Mouse (Mus musculus) liver, postnatal 0 days (tissue): ENCODE data around the gene Cd55b. TPM values are rescaled to one million over a fixed set of nuclear protein-coding genes. Genes with fewer than 3 reads are reported as not detected.

Source experiments
- ATAC-seq: fragments of 200-750 bp; cut with Nextera tagmentation; 2 replicates; pipeline ENCODE4 v1.8.0; 2017; ENCODE audit warnings: mild to moderate bottlenecking, moderate library complexity
- DNase-seq: peaks from one replicate; pipeline ENCODE4 v3.0.0-alpha.2; 2016
- H3K27ac ChIP-seq: fragments of 300-500 bp; sonication (generic); 2 replicates; pipeline ENCODE4 v1.5.1; 2014; ENCODE audit warnings: antibody characterized with exemption, moderate library complexity, mild to moderate bottlenecking, low read depth
- H3K27me3 ChIP-seq: fragments of 300-500 bp; sonication (generic); 2 replicates; pipeline ENCODE4 v1.6.1; 2014; ENCODE audit warnings: low read length, control low read depth, mixed read lengths; ENCODE audit not compliant: insufficient read depth
- H3K36me3 ChIP-seq: fragments of 300-500 bp; sonication (generic); replicated peaks from 2 replicates; pipeline ENCODE4 v1.6.1; 2014; ENCODE audit warnings: mild to moderate bottlenecking, control low read depth, low read length, moderate library complexity, mixed read lengths; ENCODE audit not compliant: insufficient read depth
- H3K4me1 ChIP-seq: fragments of 300-500 bp; sonication (generic); 2 replicates; pipeline ENCODE4 v1.6.1; 2014; ENCODE audit warnings: antibody characterized with exemption, mild to moderate bottlenecking, control low read depth; ENCODE audit not compliant: insufficient read depth
- H3K4me2 ChIP-seq: fragments of 300-500 bp; sonication (generic); 2 replicates; pipeline ENCODE4 v1.6.1; 2014; ENCODE audit warnings: low read depth, mild to moderate bottlenecking, low read length, moderate library complexity, mixed read lengths
- H3K4me3 ChIP-seq: fragments of 300-500 bp; sonication (generic); 2 replicates; pipeline ENCODE4 v1.5.1; 2014; ENCODE audit warnings: low read depth, low read length
- H3K9ac ChIP-seq: fragments of 300-500 bp; sonication (generic); replicated peaks from 2 replicates; pipeline ENCODE4 v1.6.1; 2014; ENCODE audit warnings: mild to moderate bottlenecking, moderate library complexity
- H3K9me3 ChIP-seq: fragments of 300-500 bp; sonication (generic); 2 replicates; pipeline ENCODE4 v1.6.1; 2016; ENCODE audit warnings: mild to moderate bottlenecking, control low read depth, low read length, mixed read lengths
- CTCF ChIP-seq: sonication (generic); IDR thresholded peaks from 2 replicates; pipeline ENCODE4 v1.5.1; 2016; ENCODE audit warnings: antibody characterized with exemption, low read depth
- EP300 ChIP-seq: IDR thresholded peaks from 2 replicates; pipeline ENCODE4 v1.6.1; 2016; ENCODE audit warnings: antibody characterized with exemption, low read depth, mild to moderate bottlenecking
- WGBS: fragments of 180-500 bp; shearing (Covaris S2); extraction: QIAGEN DNeasy Blood & Tissue Kit; methylation state at CpG from one replicate; pipeline ENCODE4 v1.1.7; 2014; ENCODE audit not compliant: insufficient replicate concordance; 5-methylcytosine and 5-hydroxymethylcytosine counted together
- polyA plus RNA-seq: library from polyadenylated mRNA; unstranded; fragments of >200 nt; fragmentation: Nextera tagmentation; extraction: Ambion mirVana; gene quantifications from 2 replicates; pipeline ENCODE4 v1.2.1, GENCODE M21; 2015

Gene Cd55b
- polyA plus RNA-seq, result not detected in 2 replicates

DNA sequence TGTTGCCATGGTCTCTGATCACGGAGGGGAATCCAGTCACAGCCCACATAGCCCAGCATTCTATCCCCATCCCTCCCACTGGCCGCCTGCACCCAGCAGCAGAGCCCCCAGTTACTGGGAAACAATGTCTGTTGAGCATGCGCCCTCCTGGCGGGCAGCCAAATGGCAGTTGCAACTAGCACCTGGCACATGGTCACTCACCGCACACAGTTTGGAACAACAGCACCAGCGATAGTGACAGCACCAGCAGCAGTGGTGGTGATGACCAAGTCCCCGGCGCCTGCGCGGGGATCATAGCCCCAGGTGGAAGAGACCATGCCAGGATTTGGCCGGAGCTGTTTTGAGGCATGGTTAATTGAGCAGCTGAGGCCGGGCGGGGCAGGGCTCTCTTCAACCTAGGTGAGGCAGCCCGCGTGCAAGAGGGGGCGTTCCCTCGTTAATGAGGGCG, at the start of gene Cd55b:
Gene Cd55b (minus strand): TSS at position 346 of the 448 bp plus-strand sequence.
- H3K4me3 ChIP-seq, result no peak within 1 kb of the TSS
- WGBS, result 74% methylated on average over 18 of the region's 18 CpGs
- no peak within 1 kb of the TSS for H3K27ac ChIP-seq
- peak; percentile 23 for DNase-seq
- no peaks in the 10 kb centered on the region for H3K4me1 ChIP-seq
- TF ChIP-seq CTCF (no peak), EP300 (no peak)
- no peaks in the 10 kb centered on the region for H3K9me3 ChIP-seq
- no peak within 1 kb of the TSS for H3K4me2 ChIP-seq
- ATAC-seq, result no peak
- no peaks in the 10 kb centered on the region for H3K36me3 ChIP-seq
- H3K27me3 ChIP-seq, result no peaks in the 10 kb centered on the region
- H3K9ac ChIP-seq, result no peak within 1 kb of the TSS

DNA sequence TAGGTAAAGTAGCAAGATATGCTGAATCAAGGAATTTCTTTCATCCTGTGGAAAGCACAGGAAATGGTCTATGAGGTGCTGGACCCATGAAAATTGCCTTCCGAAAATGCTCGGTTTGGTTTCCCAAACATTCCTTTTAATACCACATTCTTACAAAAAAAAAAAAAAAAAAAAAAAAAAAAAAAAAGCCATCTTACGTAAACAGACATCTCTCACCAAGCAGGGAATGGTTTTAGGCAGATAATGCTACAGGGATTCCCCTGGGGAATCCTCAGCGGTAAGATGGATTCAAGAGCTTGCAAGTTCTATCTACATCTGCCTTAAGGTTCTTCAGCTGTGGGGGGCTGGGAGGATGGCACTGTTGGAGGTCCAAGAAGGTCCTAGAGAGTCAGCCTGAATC, 47.3 kb upstream of the Cd55b start:
- no peak for TF ChIP-seq CTCF
- no peak for TF ChIP-seq EP300
- no peak overlapping the region for H3K4me3 ChIP-seq
- ATAC-seq (no peak), DNase-seq (no peak)
- H3K4me1 ChIP-seq, result 0 out of 2 replicates have a peak, but pooled peaks cover 3% of the 10 kb centered on the region
- 85% methylated on average over 4 of the region's 4 CpGs for WGBS
- no peaks in the 10 kb centered on the region for H3K9me3 ChIP-seq
- H3K4me2 ChIP-seq, result no peak overlapping the region
- no peaks in the 10 kb centered on the region for H3K36me3 ChIP-seq
- no peak overlapping the region for H3K9ac ChIP-seq
- H3K27ac ChIP-seq, result no peak overlapping the region
- H3K27me3 ChIP-seq, result no peaks in the 10 kb centered on the region

DNA sequence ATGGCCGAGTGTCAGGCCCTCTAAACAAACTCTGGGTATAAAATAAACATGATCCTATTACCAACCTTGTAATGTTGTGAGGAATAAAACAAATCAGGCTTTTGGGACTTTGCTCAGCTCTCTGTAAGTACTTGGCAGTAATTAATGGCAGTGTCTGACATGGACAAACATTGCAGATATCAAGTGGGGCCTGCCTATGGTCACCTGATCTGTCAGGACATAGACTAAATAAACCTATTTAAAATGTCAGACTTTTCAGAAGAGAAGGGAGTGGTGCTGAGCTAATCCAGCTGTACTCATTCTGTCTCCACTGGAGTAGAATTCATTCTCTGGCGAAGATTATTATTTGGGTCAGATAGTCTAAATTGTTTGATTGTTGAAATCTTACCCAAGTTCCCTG, 44.6 kb upstream of the Cd55b start:
- H3K4me3 ChIP-seq, result no peak overlapping the region
- no peak overlapping the region for H3K27ac ChIP-seq
- ATAC-seq (no peak), DNase-seq (no peak)
- H3K4me2 ChIP-seq, result no peak overlapping the region
- H3K4me1 ChIP-seq, result peaks cover 6% of the 10 kb centered on the region
- no peak overlapping the region for H3K9ac ChIP-seq
- WGBS, result 62% methylated on average over 2 of the region's 2 CpGs
- H3K9me3 ChIP-seq, result no peaks in the 10 kb centered on the region
- H3K27me3 ChIP-seq, result no peaks in the 10 kb centered on the region
- no peak for TF ChIP-seq EP300
- no peak for TF ChIP-seq CTCF
- no peaks in the 10 kb centered on the region for H3K36me3 ChIP-seq

DNA sequence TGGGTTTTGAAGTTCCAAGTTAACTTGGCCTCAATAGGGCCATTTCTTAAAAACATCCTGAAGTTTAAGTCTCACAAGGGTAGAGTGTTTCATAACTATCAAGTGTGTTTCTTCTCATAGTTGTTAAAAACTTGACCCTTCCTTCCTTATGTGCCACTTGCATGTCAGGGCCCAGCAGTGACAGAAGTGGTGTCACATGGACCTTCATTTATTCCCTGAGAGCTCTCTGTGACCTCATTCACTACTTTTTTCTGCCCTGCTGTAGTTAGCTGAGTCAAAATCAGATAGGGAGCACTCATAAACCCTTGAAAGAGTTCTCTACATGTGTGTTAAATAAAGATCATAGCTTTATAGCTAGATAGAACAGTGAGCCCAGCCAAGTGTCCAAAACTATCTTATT, 41.4 kb upstream of the Cd55b start:
- no peaks in the 10 kb centered on the region for H3K27me3 ChIP-seq
- H3K27ac ChIP-seq, result no peak overlapping the region
- no peaks in the 10 kb centered on the region for H3K9me3 ChIP-seq
- peaks cover 6% of the 10 kb centered on the region for H3K4me1 ChIP-seq
- no peak overlapping the region for H3K9ac ChIP-seq
- H3K4me3 ChIP-seq, result no peak overlapping the region
- TF ChIP-seq EP300 (no peak), CTCF (no peak)
- no peaks in the 10 kb centered on the region for H3K36me3 ChIP-seq
- ATAC-seq (no peak), DNase-seq (no peak)
- no peak overlapping the region for H3K4me2 ChIP-seq

DNA sequence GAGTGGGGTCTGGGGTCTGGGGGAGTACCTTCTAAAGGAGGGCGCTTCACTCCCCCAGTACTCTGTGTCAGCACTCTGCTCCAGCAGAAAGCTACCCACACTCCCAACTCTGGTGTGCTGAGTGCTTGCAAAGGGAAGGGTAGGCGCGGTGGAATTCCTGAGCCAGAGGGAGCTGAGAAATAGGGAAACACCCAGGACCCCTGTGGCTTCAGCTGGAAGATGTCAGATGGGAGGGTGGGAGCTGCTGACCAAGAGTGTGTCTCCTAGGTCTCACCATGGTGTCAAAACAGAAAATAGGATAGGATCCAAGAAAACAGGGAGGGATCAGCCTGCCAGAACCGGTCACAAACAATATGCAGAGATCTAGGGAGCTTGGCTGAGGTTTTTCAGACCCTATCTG, 40.1 kb upstream of the Cd55b start:
- DNase-seq (no peak), ATAC-seq (peak; percentile 6; the same call in 1 of the 2 replicates)
- Histone ChIP-seq H3K9ac (peak overlapping the region; percentile 73), H3K4me1 (peaks cover 6% of the 10 kb centered on the region), H3K9me3 (no peaks in the 10 kb centered on the region), H3K36me3 (no peaks in the 10 kb centered on the region), H3K4me3 (peak overlapping the region; percentile 76), H3K27ac (peak overlapping the region; percentile 69), H3K4me2 (peak overlapping the region; percentile 78), H3K27me3 (no peaks in the 10 kb centered on the region)
- TF ChIP-seq EP300 (no peak), CTCF (no peak)
- WGBS, result 18% methylated on average over 4 of the region's 4 CpGs

DNA sequence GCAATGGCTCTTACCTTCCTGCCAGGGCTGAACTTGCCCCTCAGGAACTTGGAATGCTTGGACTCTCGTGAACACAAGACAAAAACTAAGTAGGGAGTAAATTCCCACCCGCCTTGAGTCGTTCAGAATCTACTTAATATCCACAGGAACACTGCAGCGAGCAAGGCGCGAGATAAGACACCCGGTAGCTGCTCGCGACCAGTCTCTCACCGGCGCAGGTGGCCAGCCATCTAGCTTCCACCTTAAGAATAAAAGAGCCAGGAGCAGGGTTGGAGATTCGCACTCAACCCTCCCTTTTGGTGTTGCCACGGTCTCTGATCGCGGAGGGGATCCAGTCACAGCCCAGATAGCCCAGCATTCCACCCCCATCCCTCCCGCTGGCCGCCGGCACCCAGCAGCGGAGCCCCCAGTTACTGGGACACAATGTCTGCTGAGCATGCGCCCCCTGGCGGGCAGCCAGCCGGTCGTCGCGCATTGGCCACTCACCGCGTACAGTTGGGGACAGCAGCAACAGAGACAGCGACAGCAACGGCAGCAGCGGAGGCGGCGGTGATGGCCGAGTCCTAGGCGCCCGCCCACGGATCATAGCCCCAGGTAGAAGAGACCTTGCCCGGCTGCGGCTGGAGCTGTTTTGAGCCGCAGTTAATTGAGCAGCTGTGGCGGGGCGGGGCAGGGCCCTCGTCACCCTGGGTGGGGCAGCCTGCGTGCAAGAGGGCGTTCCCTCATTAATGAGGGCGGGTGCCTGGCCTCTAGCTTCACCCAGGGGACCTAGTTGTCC, 39.5 kb upstream of the Cd55b start, which contains the start of gene Cd55:
Gene Cd55 (minus strand): TSS at position 661 of the 778 bp plus-strand sequence.
- Histone ChIP-seq H3K4me2 (peak within 1 kb of the TSS; percentile 78), H3K27me3 (no peaks in the 10 kb centered on the region), H3K36me3 (no peaks in the 10 kb centered on the region), H3K27ac (peak within 1 kb of the TSS; percentile 69), H3K9ac (peak within 1 kb of the TSS; percentile 73), H3K9me3 (no peaks in the 10 kb centered on the region), H3K4me3 (peak within 1 kb of the TSS; percentile 76), H3K4me1 (peaks cover 6% of the 10 kb centered on the region)
- DNase-seq (peak; percentile 93), ATAC-seq (peak; percentile 96)
- WGBS, result under 1% methylated on average over 45 of the region's 45 CpGs
- TF ChIP-seq EP300, result no peak; the same call in 1 of the 2 replicates
- TF ChIP-seq CTCF, result peak; percentile 97
